Mouse (Mus musculus) olfactory bulb, adult 2 months (tissue): ENCODE results near the gene Fam72a.

Experiments
- CTCF ChIP-seq: fragments of 200-500 bp; IDR thresholded peaks from 2 replicates; pipeline ENCODE4 v1.5.1; 2012; ENCODE audit warnings: low read depth, mild to moderate bottlenecking, low read length, moderate library complexity; ENCODE audit not compliant: insufficient read depth
- POLR2A ChIP-seq: fragments of 200-500 bp; IDR thresholded peaks from 2 replicates; pipeline ENCODE4 v1.6.1; 2012; ENCODE audit warnings: mild to moderate bottlenecking, low read depth, low read length, moderate library complexity; ENCODE audit not compliant: insufficient read depth

DNA sequence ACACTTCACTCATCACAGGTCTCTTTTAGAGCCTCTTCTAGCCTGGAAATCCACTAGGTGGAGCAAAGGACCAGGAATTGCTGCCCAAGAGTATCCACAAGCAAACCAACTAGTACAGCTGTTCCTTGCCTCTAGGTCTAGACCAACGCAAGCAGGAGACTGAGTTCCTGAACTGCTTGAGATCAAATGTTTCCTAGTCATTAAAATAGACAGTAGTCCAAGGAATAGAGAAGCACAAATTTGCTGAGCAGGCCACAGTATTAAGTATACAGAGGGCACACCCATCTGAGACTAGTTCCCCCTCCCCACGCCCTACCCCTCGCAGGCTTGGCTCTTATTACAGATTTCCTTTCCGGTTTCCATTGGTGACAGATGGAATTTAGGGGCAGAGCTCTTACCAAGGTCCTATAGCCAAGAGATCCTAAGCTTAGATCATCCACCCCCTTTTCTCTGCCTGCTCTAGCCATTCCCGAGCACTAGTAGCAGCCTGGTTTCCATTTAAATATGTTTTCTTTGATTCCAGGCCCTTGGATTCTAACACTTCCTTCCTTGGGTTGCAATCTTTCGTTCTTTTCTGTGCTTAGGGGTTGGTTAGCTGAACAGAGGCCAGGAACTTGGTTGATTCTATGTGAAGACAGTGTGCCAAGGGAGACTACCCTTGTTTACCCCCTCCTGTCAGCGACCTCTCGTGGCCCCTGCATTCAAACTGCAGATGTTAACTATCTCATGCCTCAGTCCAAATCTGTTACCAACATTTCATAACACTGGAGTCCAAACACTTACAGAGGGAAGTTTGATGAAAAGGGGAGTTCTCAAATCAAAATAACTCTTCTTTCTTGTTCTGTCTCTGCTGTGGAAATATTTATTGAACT, 21.0 kb downstream of the Fam72a start:
- no peak for TF ChIP-seq CTCF
- TF ChIP-seq POLR2A: no peak
